Mouse (Mus musculus) heart, adult 8-10 months (tissue): ENCODE measurements around the gene Hsf2bp. TPM values are rescaled to one million over a fixed set of nuclear protein-coding genes. Genes with fewer than 3 reads are reported as not detected.
"Not testable (repeated sequence)": the region's sequence is repeated elsewhere in the genome, so short reads cannot be mapped to it uniquely, and the experiment has no call there.

ENCODE experiments used
- DNase-seq: peaks from one replicate; pipeline ENCODE4 v3.0.0; 2022; ENCODE audit warnings: low spot score
- total RNA-seq, 4 experiments: library from RNA; stranded (reverse); gene quantifications; 2 replicates each; pipeline ENCODE4 v1.2.4; 2022

Hsf2bp gene
- total RNA-seq = 1 to 10 TPM; 1.3 to 3.0 (median 2.2) TPM

DNA sequence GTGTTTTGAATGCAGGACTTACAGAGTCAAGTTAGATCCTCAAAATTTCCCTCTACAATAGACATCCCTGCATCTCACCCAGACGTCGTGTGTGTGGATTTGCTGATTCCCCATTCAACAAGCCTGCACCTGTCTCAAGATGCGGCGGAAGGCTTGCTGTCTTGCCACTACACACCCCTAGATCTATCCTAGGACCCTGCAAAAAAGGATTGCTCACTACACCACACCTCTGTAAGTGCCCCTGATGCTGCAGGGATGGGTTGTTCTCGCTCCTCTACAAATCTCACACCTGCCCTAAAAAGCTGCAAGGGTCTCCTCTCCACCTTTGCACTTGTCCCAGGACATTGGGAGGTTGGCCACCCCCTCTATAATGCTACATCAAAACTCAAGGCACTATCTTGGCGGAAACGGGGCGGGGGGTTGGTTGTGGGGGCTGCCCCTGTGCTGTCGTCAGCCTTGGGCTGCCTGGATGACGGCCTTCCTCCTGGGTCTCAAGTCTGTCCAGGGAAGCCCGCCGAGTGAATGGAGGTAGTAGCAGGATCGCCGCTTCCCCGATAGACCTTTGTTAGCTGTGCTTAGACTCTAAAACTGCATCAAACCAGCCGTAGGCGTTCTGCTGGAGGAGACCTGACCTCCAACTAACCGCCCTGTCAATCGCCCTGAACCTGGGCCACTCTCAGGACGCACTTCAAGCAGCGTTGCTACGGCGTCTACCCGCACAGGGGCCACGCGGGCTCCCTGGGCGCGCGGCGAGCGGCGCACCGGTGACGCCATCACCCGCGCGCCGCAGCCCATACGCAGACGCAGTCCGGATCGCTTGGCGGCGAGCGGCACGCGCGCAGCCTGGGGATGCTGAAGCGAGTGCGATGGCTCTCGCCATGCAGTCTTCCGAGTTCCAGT is at the start of gene Hsf2bp, which contains the start of gene Rrp1b:
TSS of gene Hsf2bp (minus strand) at position 741 of the 900 bp plus-strand sequence.
TSS of gene Rrp1b (plus strand) at position 492 of the 900 bp plus-strand sequence.
- no peak for DNase-seq

DNA sequence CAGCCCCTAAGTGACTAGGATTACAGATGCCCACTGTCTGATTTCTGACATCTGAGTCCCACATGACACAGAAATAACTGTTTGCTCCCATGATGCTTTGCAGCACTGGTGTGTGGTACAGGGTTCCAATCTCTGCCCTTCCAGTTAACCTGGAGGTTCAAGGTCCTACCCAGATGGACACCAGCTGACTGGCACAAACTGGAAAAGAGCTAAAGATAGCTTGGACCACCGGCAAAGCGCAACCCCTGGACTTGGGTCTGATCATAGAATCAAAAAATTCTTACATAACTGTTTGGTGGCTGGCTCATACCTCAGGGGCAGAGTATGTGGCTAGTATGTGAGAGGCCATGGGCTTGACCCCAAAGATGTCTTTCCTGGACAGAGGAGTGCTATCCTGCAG is 47.2 kb upstream of the Hsf2bp start:
- no peak for DNase-seq

DNA sequence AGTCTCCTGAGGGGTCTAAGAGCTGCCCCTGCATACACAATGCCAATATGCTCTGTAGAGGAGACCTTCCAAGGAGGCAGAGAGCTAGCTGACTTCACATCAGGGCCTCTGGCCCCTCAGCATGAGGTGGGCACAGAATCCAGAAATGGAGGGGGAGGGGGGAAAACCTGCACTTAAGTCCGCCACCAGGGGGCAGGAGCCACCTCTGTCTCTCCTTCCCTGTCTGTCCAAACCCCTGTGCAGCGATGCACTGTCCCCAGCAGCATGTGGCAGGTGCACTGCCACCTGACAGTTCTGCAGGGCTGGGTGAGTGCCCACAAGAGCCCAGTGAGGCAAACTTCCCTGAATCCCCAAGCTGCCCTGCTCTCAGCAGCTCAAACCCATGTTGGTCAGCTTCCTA is 39.0 kb upstream of the Hsf2bp start:
- DNase-seq = no peak

DNA sequence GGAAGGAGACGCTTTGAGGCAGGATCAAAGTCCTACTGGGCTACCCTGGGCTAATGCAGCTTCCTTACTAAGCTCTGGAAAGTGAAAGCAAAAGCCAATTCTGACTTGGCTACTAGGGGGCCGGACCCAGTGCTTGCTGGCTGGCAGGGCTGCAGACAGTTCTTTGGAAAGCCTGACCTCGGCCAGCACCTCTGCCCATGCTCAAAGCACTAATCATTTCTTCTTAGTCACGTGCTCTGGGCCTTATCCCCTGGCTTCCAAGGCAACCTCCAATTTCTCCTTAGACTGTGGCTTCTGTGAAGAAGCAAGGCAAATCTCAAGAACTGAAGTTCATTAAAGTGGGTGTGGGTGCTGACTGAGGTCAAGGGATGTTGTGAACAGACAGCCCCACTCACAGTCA is 38.5 kb upstream of the Hsf2bp start:
- DNase-seq = no peak

DNA sequence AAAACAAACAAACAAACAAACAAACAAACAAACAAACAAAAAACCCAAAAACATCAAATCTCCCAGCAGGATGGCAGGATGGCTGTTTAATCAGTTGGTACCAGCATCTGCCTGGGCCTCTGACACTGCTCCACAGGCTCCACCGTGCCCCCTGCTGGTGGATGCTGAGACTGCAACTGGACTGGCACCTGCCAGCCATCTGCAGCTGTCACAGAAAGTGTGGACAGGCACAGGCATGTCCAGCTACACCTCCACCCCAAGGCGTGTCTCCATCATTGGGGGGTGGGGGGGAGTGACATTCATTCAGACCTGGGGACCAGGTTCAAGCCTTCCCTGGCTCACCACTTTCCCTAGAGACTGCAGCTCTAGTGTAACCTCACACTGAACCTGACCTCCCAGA is 37.2 kb upstream of the Hsf2bp start:
- peak; percentile 79 for DNase-seq

DNA sequence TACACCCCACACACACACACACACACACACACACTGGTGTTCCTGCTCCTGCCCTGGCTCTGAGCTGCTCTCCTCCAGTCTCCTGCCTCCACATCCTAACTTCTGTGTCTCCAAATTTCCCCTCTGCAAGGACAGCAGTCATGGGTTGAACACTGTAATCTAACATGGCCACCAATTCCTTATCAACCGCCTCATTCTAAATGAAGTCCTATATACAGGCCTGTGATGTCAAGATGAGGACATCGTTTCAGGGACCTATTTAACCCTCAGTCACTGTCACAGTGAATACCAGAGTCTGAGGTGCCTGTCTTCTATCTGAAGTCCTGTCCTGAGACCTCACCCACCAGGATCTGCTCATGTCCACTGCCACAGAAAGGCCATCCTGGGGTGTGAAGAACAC is 32.7 kb upstream of the Hsf2bp start:
- no peak for DNase-seq

DNA sequence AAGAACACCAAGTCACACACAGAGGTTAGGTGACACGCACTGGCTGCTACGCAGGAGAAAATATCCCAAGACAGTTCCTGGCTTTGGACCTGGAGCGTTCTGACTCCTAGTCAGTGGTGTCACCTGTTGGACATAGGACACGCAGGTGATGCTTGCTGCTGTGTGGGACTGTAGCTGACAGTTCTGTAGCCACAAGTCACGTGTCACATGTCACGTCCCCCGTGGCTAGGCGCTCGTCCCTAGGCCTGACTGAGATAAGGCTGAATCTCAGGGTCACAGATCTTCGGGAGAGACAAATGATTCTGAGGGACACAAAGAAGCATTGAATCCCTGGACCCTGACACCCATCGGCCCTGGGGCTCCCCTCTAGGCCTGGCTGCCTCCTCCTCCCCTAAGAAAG is 32.2 kb upstream of the Hsf2bp start:
- DNase-seq = no peak

DNA sequence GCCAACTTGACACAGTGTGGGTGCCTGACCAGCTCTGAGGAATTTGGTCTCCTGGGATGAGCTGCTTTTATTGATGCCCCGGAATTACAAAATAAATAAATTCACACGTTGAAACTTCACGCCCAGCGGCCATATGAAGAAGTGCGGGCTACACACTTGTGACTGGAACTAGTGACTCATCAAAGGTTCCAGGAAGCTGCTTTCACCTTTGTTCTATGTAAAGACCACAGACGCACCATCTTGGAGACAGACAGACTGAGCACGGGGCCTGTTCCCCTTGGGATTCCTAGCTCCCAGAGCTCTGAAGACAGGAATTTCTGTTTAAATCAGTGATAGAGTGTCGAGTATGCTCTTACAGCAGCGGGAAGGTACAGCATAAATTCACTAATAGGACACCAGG is 31.4 kb upstream of the Hsf2bp start:
- DNase-seq = no peak

DNA sequence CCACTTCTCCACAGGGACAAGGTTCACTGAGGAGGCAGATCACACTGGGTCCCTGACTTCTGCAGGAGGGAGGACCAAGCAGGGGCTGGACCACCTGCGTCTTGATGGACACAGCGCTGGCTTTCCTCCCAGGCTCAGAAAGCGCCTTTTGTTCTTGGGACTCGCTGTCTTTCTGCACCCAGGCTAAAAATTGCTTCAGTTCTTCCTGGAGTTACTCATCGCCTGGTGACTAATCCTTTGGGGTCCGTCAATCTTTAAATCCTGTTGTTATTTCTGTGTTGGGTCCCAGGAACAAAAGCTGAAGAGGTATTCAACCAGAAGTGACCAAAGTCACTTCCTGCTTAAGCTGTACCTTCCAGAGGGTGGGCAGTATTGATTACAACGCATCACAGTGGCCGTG is 28.6 kb upstream of the Hsf2bp start:
- not testable (repeated sequence) for DNase-seq

DNA sequence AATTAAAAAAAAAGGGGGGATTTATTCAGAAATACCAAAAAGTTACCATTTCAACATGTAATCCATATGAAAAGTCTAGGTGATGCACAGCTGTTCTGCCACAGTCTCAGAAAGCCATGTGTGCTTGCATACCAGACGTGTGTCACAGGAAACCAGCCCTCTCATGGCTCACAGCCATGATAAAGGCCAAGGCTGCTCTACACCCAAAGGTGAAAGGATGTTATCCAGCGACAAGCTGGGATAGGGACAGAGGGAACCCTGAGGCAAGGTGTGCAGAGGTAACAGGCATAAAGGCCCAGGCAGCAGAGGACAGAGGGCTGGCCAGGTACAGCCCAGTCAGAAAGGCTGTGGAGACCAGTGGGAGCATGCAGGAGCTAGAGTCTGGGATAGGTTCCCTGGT is 27.5 kb upstream of the Hsf2bp start:
- DNase-seq = no peak

DNA sequence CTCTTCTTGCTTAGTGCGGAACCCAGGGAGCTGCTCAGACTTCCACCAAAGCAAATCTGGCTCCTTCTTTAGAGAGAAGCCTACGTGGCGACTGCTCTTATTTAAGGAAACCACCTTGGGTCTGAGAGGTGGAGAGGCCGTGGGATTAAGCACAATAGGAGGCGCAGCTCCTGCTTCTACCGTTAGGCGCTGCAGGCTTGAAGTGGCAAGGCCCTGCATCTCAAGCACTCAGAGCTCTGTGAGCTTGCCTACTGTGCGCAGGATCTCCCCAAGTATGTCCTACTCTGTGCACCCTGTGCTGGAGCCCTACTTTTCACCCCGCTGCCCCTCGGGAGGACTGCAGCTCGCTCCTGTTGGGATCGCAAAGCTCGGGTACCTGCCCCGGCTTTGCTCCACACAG is 25.1 kb upstream of the Hsf2bp start:
- no peak for DNase-seq

DNA sequence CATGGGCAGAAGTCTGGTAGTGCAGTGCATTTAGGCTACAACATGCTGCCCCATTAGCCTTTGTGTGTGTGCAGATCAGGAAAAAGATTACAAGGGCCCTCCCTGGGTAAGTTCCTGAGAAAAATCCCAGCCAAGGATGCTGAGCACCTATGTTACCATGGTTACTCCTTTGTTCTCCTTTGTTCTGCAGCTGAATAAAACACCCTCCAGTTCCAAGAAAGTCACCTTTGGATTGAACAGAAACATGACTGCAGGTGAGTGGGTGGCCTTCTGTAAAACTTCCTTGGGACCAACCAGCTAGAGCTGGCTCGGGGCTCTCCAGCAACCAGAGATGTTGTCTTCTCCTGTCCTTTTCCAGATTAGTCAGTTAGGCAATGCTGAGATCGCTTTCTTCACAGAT is 22.9 kb upstream of the Hsf2bp start:
- no peak for DNase-seq

DNA sequence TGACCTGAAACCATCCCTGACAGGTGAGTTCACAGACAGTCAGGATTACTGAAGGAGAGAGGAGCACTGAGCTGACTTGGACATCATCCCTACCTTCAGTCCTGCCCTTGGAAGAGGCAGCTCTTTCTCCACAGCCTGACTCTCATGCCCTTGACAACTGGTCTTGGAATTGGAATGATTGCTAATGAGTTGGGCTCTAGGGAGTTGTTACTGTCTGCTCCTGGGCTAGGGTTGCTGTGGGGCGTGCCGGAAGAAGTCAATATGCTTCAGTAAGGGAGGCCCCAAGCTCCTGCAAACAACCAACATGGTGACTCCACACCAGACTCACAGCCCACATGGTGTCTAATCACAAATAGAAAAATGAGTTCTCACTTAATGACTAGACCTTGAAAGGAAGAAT is 21.7 kb upstream of the Hsf2bp start:
- no peak for DNase-seq

DNA sequence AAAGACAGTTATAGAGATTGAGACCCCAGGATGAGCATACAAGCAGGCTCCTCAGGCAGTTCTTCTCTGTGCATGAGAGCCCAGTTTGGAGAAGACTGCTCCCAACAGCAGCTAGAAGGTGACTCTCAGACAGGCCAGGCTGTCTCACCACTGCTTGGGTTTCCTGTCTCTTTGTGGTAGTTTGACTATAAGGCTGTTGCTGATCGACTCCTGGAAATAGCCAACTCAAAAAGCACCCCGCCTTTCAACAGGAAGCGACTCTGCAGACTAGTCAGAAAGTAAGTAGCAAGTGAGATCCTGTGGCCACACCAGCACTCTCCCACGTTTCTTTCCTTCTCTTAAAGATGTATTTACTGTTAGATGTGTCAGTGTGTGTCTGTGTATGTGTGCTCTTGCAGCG is 17.5 kb upstream of the Hsf2bp start:
- no peak for DNase-seq

DNA sequence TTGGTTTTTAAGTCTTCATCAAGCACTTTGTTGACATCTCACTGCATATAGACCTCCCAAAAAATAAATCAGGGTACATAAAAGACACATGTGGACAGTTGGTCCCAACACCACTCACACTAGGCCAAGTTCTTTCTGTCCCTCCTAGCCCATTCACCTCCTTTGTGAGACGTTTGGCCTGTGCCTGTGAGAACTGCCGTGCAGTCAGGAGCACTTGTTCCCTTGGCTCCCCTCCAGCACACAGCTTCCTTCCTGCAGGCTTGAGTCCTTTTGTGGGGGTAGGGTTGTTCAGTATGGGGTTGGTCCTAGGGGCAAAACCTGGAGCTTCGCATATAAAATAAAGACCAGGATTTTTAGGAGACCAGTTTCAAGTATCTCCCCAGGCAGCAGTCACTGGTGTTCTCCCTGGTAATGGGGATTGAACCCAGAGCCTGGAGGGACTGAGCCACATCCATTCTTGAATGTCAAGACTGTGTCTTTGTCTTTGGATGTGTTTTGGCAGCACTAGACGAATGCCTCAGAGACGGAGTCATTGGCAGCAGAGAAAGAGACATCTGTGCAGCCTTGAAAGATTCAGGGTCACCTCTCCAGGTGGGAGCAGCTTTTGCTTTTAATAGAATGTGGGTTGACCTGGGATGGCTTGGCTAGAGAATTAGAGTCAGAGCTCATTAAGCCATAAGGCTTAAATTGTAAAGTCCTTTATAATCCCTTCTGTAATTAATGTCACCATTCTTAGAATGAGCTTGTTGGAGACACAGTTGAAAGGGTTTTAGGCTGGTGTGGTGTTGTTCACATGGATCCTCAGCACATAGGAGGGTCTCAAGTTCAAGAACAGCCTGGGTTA is 16.3 kb upstream of the Hsf2bp start:
- peak; percentile 9 for DNase-seq

DNA sequence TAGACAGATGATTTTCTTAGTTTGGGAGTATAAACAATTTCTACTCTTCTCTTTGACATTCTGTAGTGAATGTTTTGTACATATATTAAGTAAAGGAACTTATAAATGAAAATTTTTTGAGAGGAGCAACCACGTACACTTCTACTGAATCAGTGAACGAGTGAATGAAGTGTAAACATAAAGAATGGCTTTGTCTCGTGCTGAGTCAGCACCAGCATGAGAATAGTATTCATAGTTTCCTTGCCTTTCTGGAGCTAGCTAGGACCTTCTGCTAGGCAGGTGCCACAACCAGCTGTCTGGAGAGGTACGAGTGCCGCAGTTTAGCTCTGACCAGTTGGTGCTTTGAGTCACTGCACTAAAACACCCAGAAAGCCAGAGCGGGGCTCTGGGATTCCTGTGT is 14.5 kb upstream of the Hsf2bp start:
- no peak for DNase-seq

DNA sequence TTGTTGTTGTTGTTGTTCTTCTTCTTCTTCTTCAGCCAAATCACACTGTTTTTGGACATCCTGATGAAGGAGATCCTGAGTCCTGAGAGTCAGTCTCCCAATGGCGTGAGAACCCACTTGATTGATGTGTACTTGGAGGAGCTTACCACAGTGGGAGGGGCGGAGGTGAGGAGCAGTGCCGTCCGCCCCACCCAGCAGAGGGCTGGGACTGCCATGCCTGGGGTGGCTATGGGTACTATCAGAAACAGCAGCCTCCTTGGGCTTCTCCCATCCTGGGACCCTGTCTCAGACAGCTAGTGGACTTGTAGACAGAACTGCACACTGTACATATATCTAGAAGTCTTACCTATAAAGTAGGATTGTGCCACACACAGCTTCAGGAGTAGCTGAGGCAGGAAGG is 13.8 kb upstream of the Hsf2bp start:
- no peak for DNase-seq

DNA sequence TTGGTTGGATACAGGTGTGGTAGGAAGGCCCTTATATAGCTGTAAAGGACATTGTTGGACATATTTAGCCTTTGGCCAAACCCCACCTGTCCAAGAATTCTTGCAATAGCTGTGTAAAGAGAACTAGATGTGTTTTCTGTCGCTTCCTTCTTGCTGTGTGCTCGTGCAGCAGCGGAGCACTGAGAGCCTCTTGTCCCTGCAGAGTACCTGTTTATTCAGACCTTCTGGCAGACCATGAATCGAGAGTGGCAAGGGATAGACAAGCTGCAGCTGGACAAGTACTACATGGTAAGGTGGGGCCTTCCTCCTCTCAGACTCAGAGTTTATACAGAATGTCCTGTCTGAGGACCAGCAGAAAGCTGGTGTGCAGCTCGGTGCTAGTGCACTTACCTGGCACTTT is 12.2 kb upstream of the Hsf2bp start:
- no peak for DNase-seq

DNA sequence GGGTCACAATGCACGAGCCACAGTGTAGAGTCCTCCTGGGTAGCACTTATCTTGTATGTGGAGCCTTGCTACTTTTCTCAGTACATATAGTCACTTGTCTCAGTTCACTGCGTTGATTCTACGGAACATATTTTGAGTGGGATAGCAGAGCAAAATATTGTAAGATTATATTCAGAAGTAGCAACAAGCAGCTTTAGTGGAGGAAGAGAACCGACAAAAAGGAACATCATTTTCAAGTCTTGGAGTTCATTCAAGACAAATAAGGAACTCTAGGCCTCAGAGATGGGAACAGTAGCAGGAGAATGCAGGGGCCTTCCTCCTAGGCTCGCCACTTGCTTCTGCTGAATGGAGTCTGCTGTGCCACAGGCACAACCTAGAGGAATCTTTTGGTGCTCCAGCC is 10.4 kb upstream of the Hsf2bp start:
- no peak for DNase-seq

DNA sequence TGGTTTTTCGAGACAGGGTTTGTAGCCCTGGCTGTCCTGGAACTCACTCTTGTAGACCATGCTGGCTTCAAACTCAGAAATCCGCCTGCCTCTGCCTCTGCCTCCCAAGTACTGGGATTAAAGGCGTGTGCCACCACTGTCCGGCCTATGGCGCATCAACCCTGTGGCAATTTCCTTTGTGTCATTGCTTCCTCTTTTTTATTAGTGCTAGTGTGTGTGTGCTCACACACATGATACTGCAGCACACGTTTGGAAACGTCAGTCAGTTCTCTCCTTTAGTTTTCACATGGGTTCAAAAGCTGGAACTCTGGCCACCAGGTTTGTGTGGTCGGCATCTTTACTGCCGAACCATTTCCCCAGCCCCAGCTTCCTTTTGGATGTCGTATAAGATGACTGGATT is 4.1 kb upstream of the Hsf2bp start:
- no peak for DNase-seq

DNA sequence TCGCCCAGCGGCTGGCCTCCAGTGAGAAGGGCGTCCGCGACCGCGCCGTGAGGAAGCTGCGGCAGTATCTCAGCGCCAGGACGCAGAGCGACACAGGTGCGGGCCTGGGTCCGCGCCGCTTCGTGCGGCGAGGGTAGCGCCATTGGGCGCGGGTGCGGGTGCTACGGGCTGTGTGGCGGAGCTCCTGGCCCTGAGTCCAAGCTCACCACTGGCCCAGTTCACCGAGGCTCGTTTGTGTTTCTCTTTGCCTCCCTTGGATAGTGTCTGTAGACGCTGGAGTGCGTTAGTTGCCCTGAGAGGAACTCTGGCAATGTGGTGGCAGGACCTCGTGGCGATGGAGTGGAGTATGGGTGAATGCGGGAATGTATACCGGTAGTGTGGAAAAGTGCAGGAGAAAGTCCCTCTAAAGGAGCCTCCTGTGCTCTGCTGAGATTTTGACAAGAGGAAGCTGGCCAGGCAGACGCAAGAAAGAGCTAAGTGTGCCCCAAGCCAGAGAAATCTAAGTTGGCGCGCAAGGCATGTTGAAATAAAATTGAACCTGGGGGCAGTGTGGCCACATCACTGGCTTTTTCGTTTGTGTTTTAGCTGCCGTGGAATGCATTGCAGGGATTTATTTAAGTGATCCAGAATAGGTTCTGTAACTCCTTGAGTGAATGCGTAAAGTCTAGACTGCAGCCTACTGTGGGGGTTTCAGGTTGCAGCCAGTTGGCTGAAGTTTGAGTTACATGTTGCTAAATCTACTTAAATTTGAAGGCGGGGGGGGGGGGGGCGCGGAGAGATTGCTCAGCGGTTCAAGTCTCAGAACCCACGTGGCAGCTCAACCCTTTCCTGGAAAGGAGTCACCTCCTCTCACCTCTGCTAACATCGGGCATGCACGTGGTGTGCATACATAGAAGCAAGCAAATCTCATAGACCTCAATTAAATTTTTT is 625 bp upstream of the Hsf2bp start:
- no peak for DNase-seq

DNA sequence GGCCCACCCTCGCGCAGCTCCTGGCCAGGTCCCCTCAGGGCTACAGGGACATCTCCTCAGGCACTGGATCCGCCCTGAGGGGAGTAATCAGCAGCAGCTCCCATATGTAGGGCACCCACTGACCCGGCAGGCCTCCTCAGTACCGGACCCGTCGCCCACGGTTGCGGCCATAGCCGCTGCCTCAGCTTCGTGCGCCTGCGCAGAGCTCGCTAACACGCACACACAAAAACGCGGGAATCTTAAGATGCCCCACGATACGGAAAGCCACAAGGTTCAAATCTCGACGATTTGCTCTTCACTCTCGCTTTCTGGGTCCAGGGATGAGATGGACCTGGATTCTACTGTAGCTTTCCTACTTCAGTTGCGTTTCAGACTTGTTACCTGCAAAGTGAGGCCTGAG is 1.8 kb downstream of the Hsf2bp start:
- no peak for DNase-seq
